Mouse (Mus musculus): ENCODE measurements around the gene Mrpl39. TPM values are rescaled to one million over a fixed set of nuclear protein-coding genes. Genes with fewer than 3 reads are reported as not detected.

Mrpl39 gene
- polyA plus RNA-seq, 1 experiment from 2014 or later = 46.7 TPM

MicroRNAs within 50 kb of the gene (microRNA counts, 519-probe panel; counts per million panel counts)
- microRNA mmu-miR-155 = 2,484 counts per million, percentile 49 among the panel's probes with 10 or more counts

Small RNA genes within 50 kb of the gene (microRNA-seq; reads per million reads assigned to microRNA genes)
- gene Mir155 = 94.1 reads per million, percentile 53 among the genes with 10 or more reads in this experiment

Other genes with a start within 250 kb of the Mrpl39 start
- gene A730009L09Rik, start 220.6 kb downstream of the Mrpl39 start, polyA plus RNA-seq (2015; fragmentation: Nextera tagmentation; extraction: Ambion mirVana) = not detected in 2 replicates
- 12.8 and 12.9 TPM in 2 replicates for gene Jam2, start 38.4 kb upstream of the Mrpl39 start, polyA plus RNA-seq (2015; fragmentation: Nextera tagmentation; extraction: Ambion mirVana)
- 35.5 and 39.7 TPM in 2 replicates for gene Gabpa, start 99.2 kb upstream of the Mrpl39 start, polyA plus RNA-seq (2015; fragmentation: Nextera tagmentation; extraction: Ambion mirVana)
- 838 and 872 TPM in 2 replicates for gene Atp5j, start 99.9 kb upstream of the Mrpl39 start, polyA plus RNA-seq (2015; fragmentation: Nextera tagmentation; extraction: Ambion mirVana)